Mouse (Mus musculus) cerebral cortex, adult 2 months (tissue): ENCODE data around the gene Grap2.

ENCODE experiments used
- WGBS: fragments of 180-500 bp; shearing (Covaris S2); methylation state at CpG from one replicate; pipeline ENCODE4 v1.1.7; 2018; 5-methylcytosine and 5-hydroxymethylcytosine counted together

The Grap2 gene

DNA sequence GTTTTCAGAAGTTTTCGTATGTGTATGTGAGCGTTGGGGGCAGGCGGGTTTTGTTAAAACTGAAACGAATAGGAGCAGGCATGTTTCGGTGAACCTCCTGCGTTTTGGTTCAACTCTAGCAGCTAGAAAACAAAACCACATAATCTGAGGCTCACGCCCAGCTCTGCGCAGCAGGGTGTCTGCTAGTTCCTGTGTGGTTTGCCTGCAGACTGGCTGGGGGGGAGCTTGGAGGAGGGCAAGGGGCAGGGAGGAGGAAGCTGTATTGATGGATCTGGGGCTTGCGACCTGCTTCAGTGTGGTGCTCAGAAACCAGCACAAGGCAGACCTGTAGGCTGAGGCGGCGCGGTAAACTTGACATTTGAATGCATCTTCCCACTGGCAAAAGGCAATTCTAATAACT, at the start of gene Grap2:
Gene Grap2, plus strand, starts transcription at position 304 of the 400 bp plus-strand sequence.
- WGBS = 79% methylated on average over 12 of the region's 12 CpGs

DNA sequence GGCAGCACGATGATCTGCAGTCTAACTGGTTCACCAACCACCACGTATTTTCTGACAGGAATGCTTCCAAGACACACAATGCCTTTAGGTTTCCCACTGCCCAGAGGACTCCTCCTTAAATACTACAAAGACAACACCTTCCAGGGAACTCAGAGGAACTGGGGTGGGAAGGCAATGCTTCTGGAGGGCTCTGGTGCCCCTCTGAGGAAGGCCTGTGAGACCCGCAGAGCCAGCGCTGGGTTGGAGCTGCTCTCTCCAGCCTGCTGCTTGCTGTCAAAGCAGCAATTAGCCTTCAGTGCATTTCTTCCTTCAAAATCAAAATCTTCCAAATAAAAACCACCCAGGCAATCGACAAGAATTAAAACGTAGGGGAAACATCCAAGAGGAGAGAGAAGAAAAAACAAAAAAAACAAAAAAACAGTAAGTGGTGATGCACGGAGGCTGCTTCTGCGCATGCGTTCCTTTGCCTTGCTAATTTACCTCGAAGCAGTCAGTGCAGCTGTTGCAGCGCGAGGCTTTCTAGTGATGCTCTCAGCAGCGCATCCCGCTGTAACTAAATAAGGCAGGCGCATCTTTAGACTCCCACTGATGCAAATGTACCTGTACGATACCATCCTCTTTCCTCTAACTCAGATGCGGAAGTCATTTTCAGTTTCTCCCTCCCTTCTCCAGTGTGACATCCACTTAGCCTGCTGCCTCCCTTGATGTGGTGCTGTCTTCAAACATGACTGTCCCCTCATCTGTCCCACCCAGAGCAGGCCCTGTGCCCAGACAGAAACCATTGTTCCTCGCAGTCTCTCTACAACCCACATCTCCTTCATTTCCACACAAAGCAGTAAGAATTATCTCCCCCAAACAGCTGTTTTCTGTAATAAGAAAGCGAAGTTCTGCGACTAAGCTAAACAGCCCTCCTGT, 42.2 kb upstream of the Grap2 start:
- 36% methylated on average over 20 of the region's 20 CpGs for WGBS

DNA sequence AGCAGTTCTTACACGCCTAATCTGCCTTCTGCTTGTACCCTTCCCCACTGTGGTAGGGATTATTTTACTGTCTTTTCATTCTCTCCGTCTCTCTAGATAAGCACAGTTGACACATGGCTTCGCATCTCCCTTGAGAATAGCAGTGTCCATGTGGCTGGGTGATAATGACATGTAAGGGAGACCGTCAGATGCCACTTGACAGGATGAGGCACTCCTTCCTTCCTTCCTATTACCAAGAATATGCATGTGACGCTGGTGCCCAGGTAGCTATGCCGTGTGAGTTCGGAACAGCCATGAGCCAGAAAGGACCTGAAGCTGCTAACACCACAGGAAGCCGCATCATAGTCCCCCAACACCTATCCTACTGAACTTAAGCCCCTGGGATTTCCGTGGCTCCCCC, 41.4 kb upstream of the Grap2 start:
- 71% methylated on average over 9 of the region's 9 CpGs for WGBS

DNA sequence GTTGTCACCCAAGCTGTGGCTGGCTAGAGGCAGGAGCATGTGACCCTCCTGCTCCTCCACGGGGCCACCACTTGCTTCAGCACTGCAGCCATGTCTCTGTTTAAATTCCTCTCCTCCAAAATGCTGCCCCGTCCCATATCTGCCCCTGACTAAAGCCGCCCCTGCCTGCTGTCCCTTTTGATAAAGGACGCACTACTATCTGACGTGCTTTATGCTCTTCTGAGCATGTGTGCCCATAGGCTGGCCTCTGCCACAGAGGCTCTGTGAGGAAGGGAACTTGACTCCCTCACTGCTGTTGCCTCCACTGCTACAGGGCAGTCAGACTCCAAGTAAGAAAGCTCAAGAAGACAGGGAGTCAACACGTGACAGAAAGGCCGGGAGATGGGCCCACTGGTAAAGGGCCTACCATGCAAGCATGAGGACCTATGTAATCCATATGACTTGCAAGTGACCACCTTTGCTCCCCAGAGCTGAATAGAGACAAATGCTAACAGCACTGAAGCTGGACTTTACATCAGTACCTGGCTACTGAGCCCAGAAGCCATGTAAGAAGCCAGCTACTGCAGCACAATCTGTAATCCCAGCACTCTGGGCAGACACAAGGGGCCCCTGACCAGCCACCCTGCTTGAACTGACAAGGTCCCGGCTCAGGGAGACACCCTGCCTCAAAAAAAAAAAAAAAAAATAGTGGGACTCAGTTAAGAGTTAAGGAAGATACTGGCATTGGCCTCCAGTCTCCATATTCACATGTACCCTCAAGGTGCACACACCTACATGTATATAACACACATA, 39.9 kb upstream of the Grap2 start:
- 90% methylated on average over 8 of the region's 8 CpGs for WGBS

DNA sequence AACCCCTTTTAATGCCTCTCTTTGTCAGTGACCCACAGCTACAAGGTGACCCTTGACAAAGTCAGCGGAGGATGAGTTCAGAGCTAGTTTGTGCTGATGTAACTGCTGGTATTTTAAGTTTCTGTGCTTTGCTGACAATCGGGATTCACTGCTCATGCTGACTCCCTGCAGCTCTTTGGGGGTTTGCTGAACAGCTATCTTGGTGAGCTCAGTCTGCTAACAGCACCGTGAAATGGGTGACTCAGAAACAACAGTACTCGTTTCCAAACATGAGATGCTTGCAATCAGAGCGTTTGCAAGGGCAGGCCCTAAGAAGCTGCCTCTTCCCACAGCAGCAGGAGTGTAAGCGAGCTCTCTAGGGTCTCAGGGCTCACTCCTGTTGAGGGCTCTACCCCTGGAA, 39.1 kb upstream of the Grap2 start:
- WGBS = 37% methylated on average over 6 of the region's 6 CpGs

DNA sequence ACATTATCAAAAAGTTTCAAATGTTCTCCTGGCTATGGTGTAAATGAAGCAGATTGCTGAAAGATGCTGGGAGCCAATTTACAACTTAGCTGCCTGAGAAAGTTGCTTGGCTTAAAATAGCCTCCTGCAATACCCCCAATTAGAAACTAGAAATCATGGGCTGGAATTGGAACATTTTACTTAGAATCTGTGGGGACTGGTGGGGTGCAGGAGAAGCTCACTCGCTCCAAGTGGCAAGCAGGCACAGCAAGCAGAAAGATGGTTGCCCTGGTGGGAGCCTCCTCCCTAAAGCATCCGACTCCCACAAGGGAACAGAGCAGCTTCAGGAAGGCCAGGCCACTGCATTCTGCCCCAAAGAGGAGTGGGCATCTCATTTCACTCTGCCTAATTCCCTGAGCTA, 36.3 kb upstream of the Grap2 start:
- 40% methylated on average over 2 of the region's 2 CpGs for WGBS

DNA sequence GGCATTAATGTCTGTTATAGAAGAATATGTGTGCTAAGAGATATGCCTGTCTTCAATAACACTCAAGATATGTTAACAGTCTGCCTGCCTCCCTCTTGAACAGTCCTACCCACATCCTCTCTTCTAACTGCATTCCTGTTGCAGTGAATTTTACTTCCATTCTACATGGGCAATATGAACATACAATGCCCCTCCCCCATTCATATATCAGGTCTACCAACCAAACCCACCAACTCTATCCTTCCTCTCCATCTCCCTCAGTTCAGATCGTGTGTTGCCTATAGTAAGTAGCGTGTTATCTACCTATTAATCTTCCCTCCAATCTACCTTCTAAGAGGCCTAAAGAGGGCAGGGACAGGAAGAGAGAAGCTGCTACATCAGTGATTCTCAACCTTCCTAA, 34.3 kb upstream of the Grap2 start:
- 97% methylated on average over 2 of the region's 2 CpGs for WGBS

DNA sequence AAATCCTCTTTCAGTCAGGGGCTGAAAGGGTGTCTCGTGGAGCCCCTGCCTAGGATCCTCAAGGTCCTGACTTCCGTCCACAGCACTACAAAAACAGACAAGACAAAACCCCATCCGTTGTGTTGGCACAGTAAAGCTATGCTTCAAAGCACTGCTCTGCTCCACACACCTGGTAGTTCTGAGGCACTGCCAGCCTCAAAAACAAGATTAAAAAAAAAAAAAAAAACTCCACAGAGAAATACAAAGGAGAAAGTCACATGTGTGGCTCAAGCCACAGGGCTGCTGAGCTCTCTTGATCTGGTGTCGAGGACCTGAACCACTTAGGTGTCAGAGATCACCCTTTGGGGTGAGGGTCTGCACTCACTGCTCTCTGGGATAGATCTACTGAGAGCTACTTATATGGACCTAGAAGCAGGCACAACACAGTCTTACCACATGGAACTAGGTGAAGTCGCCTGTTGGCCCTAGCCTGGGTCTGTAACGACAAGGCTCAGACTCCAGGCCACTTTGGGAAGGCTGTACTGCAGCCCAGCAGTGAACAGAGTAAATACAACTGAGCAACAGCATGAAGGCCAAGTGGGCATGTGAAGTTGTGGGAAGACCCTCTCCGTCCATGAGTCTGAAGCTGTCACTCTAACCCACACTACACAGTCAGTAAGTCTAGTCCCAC, 33.6 kb upstream of the Grap2 start:
- WGBS = 74% methylated on average over 7 of the region's 7 CpGs

DNA sequence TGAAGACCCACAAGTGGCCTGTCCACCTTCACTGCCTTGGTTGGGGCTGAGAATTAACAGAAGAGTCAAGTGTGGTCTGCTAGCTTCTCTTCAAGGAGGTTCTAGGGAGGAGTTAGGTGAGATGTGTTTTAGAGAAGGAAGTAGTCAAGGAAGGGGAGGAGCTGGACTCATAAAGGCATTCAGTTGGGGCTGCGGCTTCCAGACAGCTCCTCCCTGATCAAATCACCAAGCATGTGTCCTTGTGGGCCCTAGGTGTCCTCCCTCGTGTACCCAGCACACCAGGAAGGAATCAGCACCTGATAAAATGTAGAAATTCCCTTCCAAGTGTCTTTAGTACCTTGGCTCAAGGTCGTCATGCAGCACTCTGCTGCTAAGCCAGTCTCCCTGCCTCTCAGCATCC, 28.3 kb upstream of the Grap2 start:
- 82% methylated on average over 3 of the region's 3 CpGs for WGBS

DNA sequence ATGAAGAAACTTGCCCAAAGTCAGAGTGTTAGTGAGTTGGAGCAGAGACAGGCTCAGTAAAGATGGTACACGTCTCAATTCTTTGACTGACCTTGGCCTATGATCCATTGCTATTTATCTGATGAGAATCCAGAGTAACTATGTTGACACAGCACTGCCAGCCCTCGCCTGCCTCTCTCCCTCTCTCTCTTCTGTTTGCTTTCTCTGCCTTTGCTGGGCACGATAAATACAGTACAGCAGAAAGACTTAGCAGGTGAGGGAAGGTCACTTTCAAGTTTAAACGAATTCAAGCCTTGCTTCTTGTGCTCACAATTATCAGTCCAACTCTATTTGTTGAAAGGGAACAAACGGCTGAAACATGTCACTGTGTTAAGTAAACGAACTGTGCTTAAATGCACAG, 27.0 kb upstream of the Grap2 start:
- WGBS = 74% methylated on average over 6 of the region's 6 CpGs

DNA sequence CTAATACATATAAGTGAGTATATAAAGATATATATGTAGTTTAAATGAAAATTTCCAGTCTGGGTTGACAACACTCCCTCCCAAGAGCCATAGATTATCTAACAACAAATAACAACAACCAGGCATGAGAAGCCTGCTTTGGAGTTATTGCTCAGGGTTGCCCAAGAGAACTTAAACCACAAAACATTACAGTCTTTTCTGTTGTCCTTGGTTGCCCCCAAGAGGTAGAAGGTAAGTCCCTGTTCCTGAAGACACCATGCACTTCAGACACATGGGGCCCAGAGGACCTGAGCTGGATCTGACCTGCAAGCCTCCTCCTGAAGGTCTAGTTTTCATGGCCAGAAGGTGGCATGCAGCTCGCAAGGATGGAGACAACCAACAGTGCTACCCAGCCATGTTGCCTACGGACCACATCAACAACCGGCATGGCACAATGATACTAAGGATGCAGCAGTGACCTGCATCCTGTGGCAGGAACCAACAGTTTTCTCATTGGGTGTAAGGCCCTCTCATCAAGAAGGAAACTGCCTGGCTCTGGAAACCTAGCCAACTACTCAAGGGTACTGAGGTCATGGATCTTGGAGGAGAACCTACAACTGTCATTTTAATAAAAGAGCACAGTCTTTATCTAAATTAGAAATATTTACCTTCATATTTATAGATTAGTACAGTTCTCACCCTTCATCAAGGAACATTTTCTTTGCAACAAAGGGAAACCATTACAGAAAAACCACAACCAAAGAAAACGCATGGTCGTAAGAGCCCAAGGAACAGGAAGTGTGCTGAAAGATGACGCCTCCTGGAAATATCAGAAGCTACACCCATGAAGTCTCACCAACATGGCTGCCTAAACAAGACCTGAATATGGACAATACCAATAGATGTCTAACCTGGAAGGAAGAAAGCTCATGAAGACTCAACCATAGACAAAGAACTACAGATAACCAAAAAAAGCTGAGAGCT, 17.3 kb upstream of the Grap2 start:
- WGBS = 91% methylated on average over 6 of the region's 6 CpGs

DNA sequence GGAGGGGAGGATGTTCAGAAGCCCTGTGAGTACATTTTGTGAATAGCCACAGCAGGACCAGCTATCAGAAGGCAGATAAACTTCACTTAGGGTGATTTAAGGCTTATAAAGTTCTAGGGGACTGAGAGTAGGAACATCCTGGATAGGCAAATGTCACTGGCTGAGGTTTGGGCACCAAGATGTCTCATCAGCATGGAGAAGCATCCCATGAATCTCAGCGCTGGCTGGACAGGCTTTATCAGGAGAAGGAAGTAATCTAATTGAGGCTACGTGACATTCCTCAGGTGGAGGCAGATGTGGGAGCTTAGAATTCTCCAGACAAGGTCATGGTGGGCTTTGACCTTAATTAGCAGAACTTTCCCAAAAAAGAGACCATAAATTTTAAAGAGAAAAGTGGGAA, 16.4 kb upstream of the Grap2 start:
- WGBS = 91% methylated on average over 2 of the region's 2 CpGs

DNA sequence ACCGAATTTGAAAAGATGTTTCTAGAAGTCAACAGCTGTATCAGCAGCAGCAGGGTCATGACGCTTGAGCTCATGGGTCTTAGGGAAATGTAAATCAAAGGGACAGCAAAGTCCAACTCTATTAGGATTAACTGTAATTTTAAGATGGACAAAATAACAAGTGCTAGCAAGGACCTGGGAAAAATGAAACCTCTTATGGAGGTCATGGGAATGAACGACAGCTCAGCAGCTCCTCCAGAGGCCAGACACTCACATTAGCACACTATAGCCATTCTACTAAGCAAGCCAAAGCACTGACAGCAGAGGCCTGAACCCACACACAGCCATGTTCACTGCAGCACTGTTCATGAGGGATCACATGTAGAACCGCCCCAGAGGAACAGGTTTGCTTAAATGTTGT, 14.6 kb upstream of the Grap2 start:
- WGBS = 76% methylated on average over 4 of the region's 4 CpGs

DNA sequence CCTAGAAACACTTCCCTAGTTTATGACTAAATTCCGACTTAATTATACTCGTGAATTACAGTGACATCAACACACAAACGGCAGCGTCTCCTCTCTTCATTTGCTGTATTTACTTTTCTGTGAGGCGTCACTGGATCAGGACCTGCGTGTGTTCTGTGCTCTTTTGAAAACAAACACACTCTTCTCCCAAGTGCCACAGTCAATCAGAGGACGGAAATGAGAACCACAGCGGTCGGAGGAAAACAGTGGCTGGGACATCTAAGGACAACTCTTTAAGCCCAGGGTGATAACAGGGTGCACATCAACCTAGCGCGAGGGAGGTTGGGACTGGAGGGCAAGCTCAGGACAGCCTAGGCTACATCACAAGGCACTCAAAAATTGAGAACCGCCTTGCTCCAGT, 12.9 kb upstream of the Grap2 start:
- 47% methylated on average over 12 of the region's 12 CpGs for WGBS

DNA sequence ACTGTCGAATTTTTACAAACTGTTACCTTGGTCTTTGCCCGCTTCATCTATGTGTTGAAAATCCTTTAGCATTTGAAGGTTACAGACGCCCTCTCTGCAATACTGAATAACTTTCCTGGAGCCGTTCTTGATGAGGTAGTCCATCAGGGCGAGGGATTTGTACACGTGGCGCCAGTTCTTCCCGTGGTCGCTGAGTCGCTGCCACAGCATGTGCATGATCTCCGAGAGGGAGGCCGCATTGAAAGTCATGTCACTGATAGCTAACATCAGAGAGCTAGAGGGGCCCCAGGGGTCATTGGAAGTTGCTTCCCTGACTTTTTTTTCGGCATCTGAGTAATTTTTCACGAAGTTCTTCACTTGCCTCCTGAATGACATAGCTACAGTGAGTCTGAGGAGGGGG, 12.4 kb upstream of the Grap2 start:
- WGBS = 75% methylated on average over 14 of the region's 14 CpGs

DNA sequence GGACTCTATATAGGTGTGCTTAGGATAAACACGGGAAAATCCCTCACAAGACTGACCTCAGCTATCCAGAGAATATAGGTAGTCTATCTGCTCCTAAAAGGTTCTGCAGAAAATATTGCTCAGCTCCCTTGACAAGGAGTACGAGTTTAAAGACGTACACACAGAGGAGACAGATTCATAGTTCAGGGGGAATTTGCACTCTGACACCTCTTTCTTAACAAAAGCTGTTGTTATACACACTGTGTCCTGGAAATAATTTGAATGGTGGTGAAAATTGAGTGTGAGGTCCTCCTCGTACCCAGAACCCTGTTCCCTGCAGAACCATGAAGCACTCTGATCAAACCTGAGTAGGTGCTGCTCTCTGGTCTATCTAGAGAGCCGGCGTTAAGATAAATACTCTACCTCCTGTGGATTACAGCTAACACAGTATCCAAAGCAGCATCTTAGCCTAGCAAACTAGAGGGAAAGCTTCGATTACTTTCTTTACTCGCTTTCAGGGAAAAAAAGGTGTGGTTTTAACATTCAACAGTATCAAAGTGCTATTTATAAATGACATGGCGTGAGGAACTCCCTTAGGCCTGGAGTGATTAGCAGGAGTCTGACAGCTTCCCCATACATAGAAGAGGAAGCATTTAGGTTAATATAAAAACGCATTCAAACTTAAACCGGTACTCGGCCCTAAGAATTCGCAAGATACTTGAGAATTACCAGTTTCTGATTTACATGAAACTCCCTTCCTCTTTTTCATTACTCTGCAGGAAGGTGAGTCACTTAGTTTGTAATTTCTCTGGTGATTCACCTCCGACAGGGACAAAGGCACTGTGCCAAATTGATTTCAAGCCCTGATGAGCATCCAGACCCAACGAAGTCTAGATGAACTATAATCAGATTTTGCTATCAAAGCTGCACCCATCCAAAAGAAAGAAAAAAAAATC, 11.5 kb upstream of the Grap2 start:
- WGBS = 70% methylated on average over 15 of the region's 15 CpGs

DNA sequence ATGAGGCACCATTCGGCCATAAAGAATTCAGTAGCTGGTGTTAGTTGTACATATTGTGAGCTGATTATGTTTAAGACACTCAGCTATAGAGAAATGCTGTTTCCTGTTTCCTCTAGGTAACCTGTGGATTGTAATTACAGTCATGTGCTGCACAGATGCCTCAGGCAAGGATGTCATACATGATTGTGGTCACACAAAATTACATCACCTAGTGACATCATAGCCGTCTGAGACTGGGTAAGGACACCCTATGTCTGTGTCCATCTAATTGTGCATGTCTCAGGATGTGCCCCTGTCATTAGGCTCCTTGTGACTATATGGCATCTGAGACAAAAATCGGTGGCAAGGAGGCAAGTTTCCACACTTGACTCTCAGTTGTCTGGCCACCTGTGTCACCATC, 9.9 kb upstream of the Grap2 start:
- WGBS = 83% methylated on average over 3 of the region's 3 CpGs

DNA sequence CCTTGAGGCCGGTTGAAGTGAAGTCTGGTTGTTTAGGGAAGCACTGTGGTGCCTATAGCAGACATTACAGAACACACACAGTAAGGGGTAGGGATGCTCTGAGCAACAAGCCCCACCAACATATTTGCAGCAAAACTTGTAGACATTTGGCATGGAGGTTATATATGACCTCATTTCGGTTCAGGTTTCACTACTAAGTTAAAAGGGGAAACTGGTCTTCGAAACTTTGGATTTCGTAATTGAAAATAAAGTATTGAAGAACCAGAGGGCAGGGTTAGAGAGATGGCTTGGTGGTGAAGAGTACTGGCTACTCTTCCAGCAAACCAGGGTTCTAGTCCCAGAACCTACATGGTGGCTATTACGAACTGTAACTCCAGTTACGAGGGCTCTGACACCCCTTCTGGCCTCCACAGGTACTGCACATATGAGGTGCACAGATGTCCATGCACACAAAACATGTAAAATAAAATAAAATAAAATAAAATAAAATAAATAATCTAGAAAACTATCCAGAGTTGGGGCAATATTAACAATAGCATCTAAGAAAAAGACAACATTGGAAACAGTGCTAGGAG, 8.7 kb upstream of the Grap2 start:
- 89% methylated on average over 6 of the region's 6 CpGs for WGBS

DNA sequence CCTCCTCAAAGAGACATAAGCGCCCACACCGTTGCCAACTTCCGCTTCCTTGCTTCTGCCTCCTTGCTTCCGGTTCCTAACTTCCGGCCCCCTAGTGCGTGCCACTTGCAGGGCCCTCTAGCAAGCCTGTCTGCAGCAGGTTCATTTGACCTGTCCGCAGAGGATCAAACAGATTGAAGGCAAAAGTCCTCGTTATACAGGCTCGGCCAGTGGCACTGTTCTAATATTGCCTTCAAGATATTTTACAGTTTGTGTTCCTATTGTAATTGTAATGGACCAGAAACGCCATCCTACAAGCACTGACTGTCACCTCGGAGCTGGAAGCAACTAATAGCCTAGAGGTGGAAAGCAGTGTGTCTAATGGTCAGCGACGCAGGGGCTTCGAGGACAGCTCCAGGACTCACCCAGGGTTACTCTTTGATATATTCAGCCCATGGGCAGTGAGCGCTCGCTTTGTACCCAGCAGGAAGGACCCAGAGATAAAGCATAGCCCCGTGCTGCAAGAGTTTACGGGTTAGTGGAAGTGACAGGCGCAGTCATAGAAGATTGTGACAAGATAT, 7.2 kb upstream of the Grap2 start, which contains the start of gene Enthd1:
Gene Enthd1, minus strand, starts transcription at position 51 of the 560 bp plus-strand sequence.
- 85% methylated on average over 19 of the region's 19 CpGs for WGBS
